Mouse (Mus musculus) heart, adult 18-20 months (tissue): ENCODE results near the gene Trappc12. TPM values are rescaled to one million over a fixed set of nuclear protein-coding genes. Genes with fewer than 3 reads are reported as not detected.
A peak's percentile ranks its signal among the peaks of the same experiment; 100 is the strongest.

Experiments used
- DNase-seq, 2 experiments: peaks; one replicate each; pipeline ENCODE4 v3.0.0; 2021 to 2022; ENCODE audit warnings: mixed read lengths in 1 of 2
- microRNA-seq, 2 experiments: library from miRNA; unstranded; fragments of <30 nt; microRNA quantifications; one replicate each; pipeline ENCODE4 v1.2.0; 2022
- total RNA-seq, 2 experiments: library from RNA; stranded (reverse); gene quantifications; 2 replicates each; pipeline ENCODE4 v1.2.3; 2021

The Trappc12 gene
- total RNA-seq, 2 experiments from 2014 or later, result 22.4 to 22.5 TPM

GRCm38 (mm10) chr12:28688996-28689395, 61.3 kb downstream of the Trappc12 start:
- no peak for DNase-seq

GRCm38 (mm10) chr12:28686199-28686879, 63.9 kb downstream of the Trappc12 start:
- DNase-seq, result no peak

- DNase-seq, result no peak
These were observed 64.5 kb downstream of the Trappc12 start for GRCm38 (mm10) chr12:28685771-28686170.

- DNase-seq, result no peak
These were observed 65.6 kb downstream of the Trappc12 start for GRCm38 (mm10) chr12:28684674-28685073.

GRCm38 (mm10) chr12:28675925-28676209, 74.4 kb downstream of the Trappc12 start:
- peak in 1 of 2 experiments; percentile 24 for DNase-seq

- DNase-seq, result peak; percentile 83 to 87
These were observed 74.9 kb downstream of the Trappc12 start, which contains the start of gene Adi1 for GRCm38 (mm10) chr12:28675121-28675924. Gene Adi1 (plus strand): TSS chr12:28675231.

- DNase-seq, result no peak
These were observed 76.1 kb downstream of the Trappc12 start for GRCm38 (mm10) chr12:28674038-28674720.

- DNase-seq, result no peak
These were observed 83.0 kb downstream of the Trappc12 start for GRCm38 (mm10) chr12:28667287-28667686.

GRCm38 (mm10) chr12:28666734-28667133, 83.5 kb downstream of the Trappc12 start:
- DNase-seq, result no peak

GRCm38 (mm10) chr12:28662628-28663027, 87.6 kb downstream of the Trappc12 start:
- no peak for DNase-seq

GRCm38 (mm10) chr12:28649141-28650110, 100.8 kb downstream of the Trappc12 start, which contains the start of gene Rnaseh1:
Gene Rnaseh1 (plus strand): TSS chr12:28649602.
- peak; percentile 92 to 95 for DNase-seq

Small RNA genes within 50 kb of the gene (microRNA-seq; reads per million reads assigned to microRNA genes)
- 0 to 0.76 reads per million in 2 experiments for gene Mir6937

Other genes with a start within 250 kb of the Trappc12 start
- gene Dcdc2c, start 198.1 kb downstream of the Trappc12 start, total RNA-seq, result not detected
- not detected for gene Allc, start 167.9 kb downstream of the Trappc12 start, total RNA-seq
- gene Colec11, start 127.1 kb downstream of the Trappc12 start, total RNA-seq, result 10 to 100 TPM; 14.1 to 15.6 TPM
- gene Rps7, start 114.5 kb downstream of the Trappc12 start, total RNA-seq, result 100 to 1,000 TPM; 268 to 303 TPM
- gene Rnaseh1, start 100.9 kb downstream of the Trappc12 start, total RNA-seq, result 1 to 10 TPM; 8.0 to 9.5 TPM
- gene Adi1, start 75.2 kb downstream of the Trappc12 start, total RNA-seq, result 10 to 100 TPM; 59.5 to 63.5 TPM
- gene Eipr1, start 1.3 kb upstream of the Trappc12 start, total RNA-seq, result 1 to 10 TPM; 8.6 to 8.8 TPM